8 mouse cellular contexts compared by ENCODE assay signal in the genomic region with DNA sequence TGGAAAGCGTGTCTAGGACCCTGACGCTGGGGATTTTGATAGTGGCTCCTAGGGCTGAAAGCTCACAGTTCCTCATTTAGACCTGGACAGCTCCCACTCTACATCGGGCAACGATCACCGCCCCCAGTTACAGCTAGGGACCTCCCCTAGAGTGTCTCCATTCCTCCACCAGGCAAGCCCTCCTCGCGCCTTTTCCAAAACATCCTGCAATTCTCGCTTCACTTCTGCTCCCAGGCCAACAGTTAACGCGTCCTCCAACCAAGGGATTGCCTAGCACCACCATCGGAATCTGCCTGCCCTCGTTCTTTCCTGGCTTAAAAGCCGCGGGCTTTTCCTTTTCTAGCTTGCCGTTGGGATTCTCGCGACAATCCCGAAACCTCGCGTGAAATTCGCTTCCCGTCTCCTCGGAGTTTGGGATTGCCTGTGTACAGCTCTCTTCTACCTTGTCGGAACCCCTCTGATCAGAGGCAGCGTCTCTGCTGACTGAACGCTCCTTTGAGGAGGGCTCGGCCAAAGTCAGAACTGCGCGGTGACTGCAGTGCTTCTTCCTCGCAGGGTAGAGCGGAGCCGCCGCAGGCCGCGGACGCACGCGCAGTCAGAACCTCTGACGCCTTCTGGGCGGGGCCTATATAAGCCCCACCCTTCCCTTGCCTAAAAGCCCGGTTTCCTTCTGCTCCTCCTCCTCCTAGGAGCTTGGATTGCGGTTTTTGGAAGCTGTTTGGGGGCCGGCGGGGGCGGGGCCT. TPM values are rescaled to one million over a fixed set of nuclear protein-coding genes. Genes with fewer than 3 reads are reported as not detected.
DNase-seq lines count a peak whose midpoint lies in the region; ATAC-seq lines count a peak whose summit lies in the region.

A gene (plus strand): TSS at position 662 of the 743 bp plus-strand sequence.

- H3K4me1 ChIP-seq in intestine, embryonic 15.5 days (replicated peaks) = peaks cover 27% of the 10 kb centered on the region

- peak within 1 kb of the TSS; percentile 93 for H3K27ac ChIP-seq in intestine, embryonic 15.5 days

- under 1% methylated on average over 43 of the region's 45 CpGs for WGBS in intestine, embryonic 15.5 days

- intact Hi-C loops in left cerebral cortex, postnatal 25 days (cut with DNase I) = loop anchor here (1.0 to 10.0 kb wide), 3 partner anchors 16 to 320 kb away; a partner anchor contains a TSS

- H3K9ac ChIP-seq in intestine, embryonic 15.5 days = peak within 1 kb of the TSS; percentile 77

- H3K27me3 ChIP-seq in intestine, embryonic 15.5 days (replicated peaks) = peaks cover 44% of the 10 kb centered on the region

- H3K4me2 ChIP-seq in intestine, embryonic 15.5 days (replicated peaks) = peak within 1 kb of the TSS; percentile 87

- H3K4me3 ChIP-seq in intestine, embryonic 15.5 days (replicated peaks) = peak within 1 kb of the TSS; percentile 58

- H3K9me3 ChIP-seq in intestine, embryonic 15.5 days = no peaks in the 10 kb centered on the region

- DNase-seq in adrenal gland, adult 2 months = peak; percentile 97
- DNase-seq in embryo, embryonic 11 days = peak; percentile 95
- peak; percentile 94 for DNase-seq in gastrocnemius, postnatal 25 days
- DNase-seq in left cerebral cortex, postnatal 25 days (ENCODE audit: low spot score in 2 of 2) = peak; percentile 96
- peak; percentile 91 for DNase-seq in mesoderm, embryonic 11.5 days (ENCODE audit: low read depth, low spot score)
- DNase-seq in right cerebral cortex, postnatal 25 days = peak; percentile 91
- peak; percentile 93 for DNase-seq in urinary bladder, postnatal 36 days (ENCODE audit: low spot score in 2 of 2)

- ATAC-seq in intestine, embryonic 15.5 days = peak; percentile 94

- no peaks in the 10 kb centered on the region for H3K36me3 ChIP-seq in intestine, embryonic 15.5 days

RNA-seq across cellular contexts. Expression of the gene that starts here (rescaled TPM):
- 1 to 10 TPM; 2.2 to 6.0 TPM for total RNA-seq in adrenal gland, adult 2 months (2021)
- 9.8 and 11.1 TPM in 2 replicates for polyA plus RNA-seq in adrenal gland, adult 2 months (2012; rRNA removed)
- 1 to 10 TPM; 5.4 to 6.3 TPM for total RNA-seq in gastrocnemius, postnatal 25 days (2021)
- 1.5 and 1.8 TPM in 2 replicates for polyA plus RNA-seq in intestine, embryonic 15.5 days (2015; fragmentation: Nextera tagmentation; extraction: Ambion mirVana)
- total RNA-seq in left cerebral cortex, postnatal 25 days (2021) = 1 to 10 TPM; 1.9 to 2.2 TPM

Comparison
In these comparisons a context has a peak if more than half of its experiments do, and no peak if none do; other contexts are left out.
1. Peak in every context shown above with its lines: DNase-seq, ATAC-seq, H3K4me3 ChIP-seq and H3K27ac ChIP-seq.